Mouse (Mus musculus): ENCODE data around the gene Map4. TPM values are rescaled to one million over a fixed set of nuclear protein-coding genes. Genes with fewer than 3 reads are reported as not detected.

The Map4 gene
- polyA plus RNA-seq, 1 experiment from 2014 or later = 9.0 TPM

DNA sequence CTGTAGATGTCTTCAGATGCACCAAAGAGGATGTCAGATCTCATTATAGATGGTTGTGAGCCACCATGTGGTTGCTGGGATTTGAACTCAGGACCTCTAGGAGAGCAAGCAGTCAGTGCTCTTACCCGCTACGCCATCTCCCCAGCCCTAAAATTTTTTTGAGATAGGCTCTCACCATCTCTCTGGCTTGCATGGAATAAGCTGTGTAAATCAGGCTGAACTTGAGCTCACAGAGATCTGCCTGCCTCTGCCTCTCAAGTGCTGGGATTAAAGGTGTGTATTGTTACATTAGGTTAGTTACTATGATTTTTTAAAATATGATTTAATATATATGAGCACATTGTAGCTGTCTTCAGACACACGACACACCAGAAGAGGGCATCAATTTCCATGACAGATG, 2.1 kb upstream of the Map4 start:
- Histone ChIP-seq H3K36me3 (no peaks in the 10 kb centered on the region), H3K4me2 (no peak overlapping the region), H3K4me3 (replicated peaks) (no peak overlapping the region), H3K27ac (no peak overlapping the region), H3K27me3 (peaks cover 19% of the 10 kb centered on the region), H3K4me1 (replicated peaks) (peaks cover 31% of the 10 kb centered on the region), H3K9ac (no peak overlapping the region), H3K9me3 (replicated peaks) (no peaks in the 10 kb centered on the region)
- DNase-seq = no peak
- 84% methylated on average over 3 of the region's 3 CpGs for WGBS (ENCODE audit: insufficient replicate concordance)
- ATAC-seq (ENCODE audit: low read depth) = no peak

DNA sequence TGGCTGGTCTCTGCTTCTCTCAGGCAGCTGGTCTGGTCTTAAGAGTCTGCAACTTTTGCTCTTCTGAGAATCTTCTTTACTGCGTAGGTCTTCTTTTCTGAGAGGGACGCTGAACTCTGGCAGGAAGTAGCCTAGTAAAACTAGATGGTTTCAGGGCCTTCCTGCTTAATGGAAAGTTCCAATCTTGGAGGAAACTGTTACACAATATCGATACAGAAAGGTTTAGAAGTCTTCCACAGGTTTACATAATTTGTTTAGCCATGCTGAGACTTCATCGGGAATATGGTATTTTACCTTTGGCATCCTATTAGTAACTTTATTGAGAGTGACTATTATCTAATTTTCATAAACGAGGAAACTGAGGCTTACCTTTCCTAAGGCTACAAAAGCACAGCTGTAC, 1.2 kb upstream of the Map4 start:
- no peak overlapping the region for H3K4me3 ChIP-seq (replicated peaks)
- H3K4me2 ChIP-seq = no peak overlapping the region
- DNase-seq (no peak), ATAC-seq (ENCODE audit: low read depth) (no peak)
- H3K4me1 ChIP-seq (replicated peaks) = peaks cover 31% of the 10 kb centered on the region
- no peaks in the 10 kb centered on the region for H3K9me3 ChIP-seq (replicated peaks)
- H3K36me3 ChIP-seq = no peaks in the 10 kb centered on the region
- no peak overlapping the region for H3K27ac ChIP-seq
- WGBS (ENCODE audit: insufficient replicate concordance) = 76% methylated on average over 5 of the region's 5 CpGs
- H3K27me3 ChIP-seq = peaks cover 19% of the 10 kb centered on the region
- no peak overlapping the region for H3K9ac ChIP-seq

DNA sequence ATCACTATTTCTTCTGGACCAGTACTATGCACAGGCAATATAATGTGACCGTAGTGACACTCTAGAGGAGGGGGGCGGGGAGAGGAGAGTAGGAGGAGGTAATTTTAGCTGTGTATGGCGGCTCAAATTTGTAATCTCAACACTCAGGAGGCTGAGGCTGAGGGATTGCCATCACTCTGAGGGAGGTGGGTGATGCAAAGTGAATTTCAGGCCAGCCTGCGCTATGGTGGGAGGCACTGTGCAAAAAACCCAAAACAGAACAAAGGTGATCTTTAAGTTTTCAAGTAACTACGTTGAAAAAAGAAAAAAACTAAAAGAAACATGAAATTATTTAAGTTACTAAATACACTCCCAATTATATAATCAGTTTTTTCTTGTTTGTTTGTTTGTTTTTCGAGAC, 508 bp upstream of the Map4 start:
- Histone ChIP-seq H3K4me3 (replicated peaks) (peak overlapping the region; percentile 73), H3K9ac (peak overlapping the region; percentile 79)
- no peak for ATAC-seq (ENCODE audit: low read depth)

DNA sequence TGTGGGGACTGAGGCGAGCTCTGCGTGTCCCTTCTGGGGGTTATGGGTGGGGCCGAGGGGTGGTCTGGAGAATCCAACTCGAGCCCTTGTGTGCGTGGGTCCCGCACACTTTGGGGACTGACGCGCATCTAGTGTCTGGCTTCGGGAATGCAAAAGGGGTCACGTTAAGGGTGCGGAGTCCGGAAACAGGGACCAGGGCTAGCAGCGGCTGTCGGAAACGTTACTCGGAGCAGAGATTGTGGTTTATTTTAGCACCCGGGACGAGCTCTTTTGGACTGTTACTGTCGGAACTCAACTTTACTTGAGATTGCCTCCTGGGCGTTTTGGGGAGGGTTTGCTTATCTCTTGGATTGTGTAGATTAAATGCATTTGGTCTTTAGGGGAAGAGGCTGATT, 1.1 kb downstream of the Map4 start:
- no peak for ATAC-seq (ENCODE audit: low read depth)
- no peaks in the 10 kb centered on the region for H3K9me3 ChIP-seq (replicated peaks)
- H3K36me3 ChIP-seq = no peaks in the 10 kb centered on the region
- H3K27me3 ChIP-seq = peaks cover 19% of the 10 kb centered on the region
- peak overlapping the region; percentile 67 for H3K27ac ChIP-seq
- H3K4me2 ChIP-seq = peak overlapping the region; percentile 95
- peak overlapping the region; percentile 73 for H3K4me3 ChIP-seq (replicated peaks)
- peak overlapping the region; percentile 79 for H3K9ac ChIP-seq
- no peak for DNase-seq
- H3K4me1 ChIP-seq (replicated peaks) = peaks cover 31% of the 10 kb centered on the region
- under 1% methylated on average over 20 of the region's 20 CpGs for WGBS (ENCODE audit: insufficient replicate concordance)

More for the DNA sequence above, 508 bp upstream of the Map4 start:
- H3K4me2 ChIP-seq = peak overlapping the region; percentile 95
- peaks cover 31% of the 10 kb centered on the region for H3K4me1 ChIP-seq (replicated peaks)
- H3K9me3 ChIP-seq (replicated peaks) = no peaks in the 10 kb centered on the region
- WGBS (ENCODE audit: insufficient replicate concordance) = 39% methylated on average over 6 of the region's 6 CpGs
- DNase-seq = no peak
- H3K27me3 ChIP-seq = peaks cover 19% of the 10 kb centered on the region
- H3K36me3 ChIP-seq = no peaks in the 10 kb centered on the region
- peak overlapping the region; percentile 83 for H3K27ac ChIP-seq

DNA sequence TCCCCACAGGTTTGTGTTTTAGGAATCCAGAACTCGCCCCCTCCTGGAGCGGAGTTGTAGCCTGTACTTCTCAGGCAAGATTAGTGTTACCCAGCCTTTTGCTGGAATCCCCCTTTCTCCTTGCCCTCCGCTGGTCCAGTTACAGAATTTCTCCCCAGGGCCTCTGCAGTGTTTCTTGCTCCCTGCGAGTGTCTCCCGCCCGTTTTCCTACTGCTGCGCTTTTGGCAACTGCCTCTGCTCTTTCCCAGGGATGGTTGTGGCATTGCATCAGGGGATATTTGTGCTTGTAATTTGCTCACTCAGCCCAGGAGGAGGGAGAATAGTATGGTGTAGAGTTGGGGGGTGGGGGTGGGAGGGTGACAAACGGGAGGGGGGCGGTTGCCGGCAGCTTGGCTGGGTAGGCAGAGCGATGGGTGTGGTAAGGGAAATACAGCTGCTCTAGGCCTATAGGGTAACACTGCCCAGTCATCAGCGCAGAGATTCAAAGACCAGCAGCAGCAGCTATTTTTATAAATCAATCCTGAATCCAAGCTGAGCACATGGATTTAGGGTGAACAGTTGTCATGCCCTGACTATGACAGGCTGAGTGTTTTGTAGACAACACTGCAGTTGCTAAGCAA, 1.6 kb downstream of the Map4 start:
- H3K4me3 ChIP-seq (replicated peaks) = peak overlapping the region; percentile 73
- ATAC-seq (ENCODE audit: low read depth) (no peak), DNase-seq (no peak)
- 5% methylated on average over 12 of the region's 12 CpGs for WGBS (ENCODE audit: insufficient replicate concordance)
- H3K4me2 ChIP-seq = peak overlapping the region; percentile 95
- no peaks in the 10 kb centered on the region for H3K36me3 ChIP-seq
- no peak overlapping the region for H3K27ac ChIP-seq
- H3K27me3 ChIP-seq = peaks cover 19% of the 10 kb centered on the region
- no peaks in the 10 kb centered on the region for H3K9me3 ChIP-seq (replicated peaks)
- H3K9ac ChIP-seq = peak overlapping the region; percentile 79
- H3K4me1 ChIP-seq (replicated peaks) = peaks cover 31% of the 10 kb centered on the region

DNA sequence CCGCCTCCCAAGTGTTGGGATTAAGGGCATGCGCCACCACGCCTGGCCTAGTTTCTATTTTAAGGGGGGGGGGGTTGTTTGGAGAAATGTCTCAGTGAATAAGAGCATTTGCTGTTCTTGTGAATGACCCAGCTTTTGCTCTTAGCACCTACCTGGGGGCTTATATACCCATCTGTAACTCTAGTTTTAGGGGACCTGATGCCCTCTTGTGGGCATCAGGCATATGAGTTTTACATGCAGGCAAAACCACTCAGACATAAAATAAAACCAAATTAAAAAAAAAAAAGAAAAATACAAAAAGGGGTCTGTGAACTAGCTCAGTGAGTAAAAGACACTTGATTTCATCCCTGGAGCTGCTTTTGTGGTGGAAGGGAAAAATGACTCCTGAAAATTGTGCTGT, 8.1 kb downstream of the Map4 start:
- ATAC-seq (ENCODE audit: low read depth) (no peak), DNase-seq (no peak)
- Histone ChIP-seq H3K4me2 (no peak overlapping the region), H3K9me3 (replicated peaks) (no peaks in the 10 kb centered on the region), H3K27me3 (no peaks in the 10 kb centered on the region), H3K36me3 (no peaks in the 10 kb centered on the region), H3K27ac (no peak overlapping the region), H3K9ac (no peak overlapping the region), H3K4me3 (replicated peaks) (no peak overlapping the region), H3K4me1 (replicated peaks) (0 out of 2 replicates have a peak, but pooled peaks cover 4% of the 10 kb centered on the region)
- WGBS (ENCODE audit: insufficient replicate concordance) = 73% methylated on average over 3 of the region's 3 CpGs

DNA sequence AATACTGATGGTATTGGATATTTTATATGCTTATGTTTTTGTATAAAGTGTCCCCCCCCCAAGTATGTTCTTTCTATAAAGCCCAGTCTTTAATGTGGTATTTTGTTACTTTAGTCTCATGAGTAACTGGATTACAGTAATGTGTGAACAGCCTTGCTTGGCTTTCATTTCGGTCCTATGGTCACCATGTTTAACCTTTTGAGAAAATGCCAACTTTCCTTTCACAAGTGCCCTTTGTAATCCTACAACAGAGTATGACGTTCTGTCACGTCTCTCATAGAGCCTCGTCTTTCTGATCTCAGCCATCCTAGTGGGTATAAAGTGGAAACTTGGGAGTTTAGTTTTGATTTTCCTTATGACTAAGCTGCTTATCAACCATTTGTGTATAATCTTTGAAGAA, 11.5 kb downstream of the Map4 start:
- whole genome bisulfite sequencing (ENCODE audit: insufficient replicate concordance) = 86% methylated on average over 4 of the region's 4 CpGs
- no peak for DNase-seq
- no peaks in the 10 kb centered on the region for H3K9me3 ChIP-seq (replicated peaks)
- no peaks in the 10 kb centered on the region for H3K36me3 ChIP-seq
- H3K27me3 ChIP-seq = no peaks in the 10 kb centered on the region
- H3K4me2 ChIP-seq = no peak overlapping the region
- H3K27ac ChIP-seq = no peak overlapping the region
- ATAC-seq (ENCODE audit: low read depth) = no peak
- no peak overlapping the region for H3K9ac ChIP-seq
- no peak overlapping the region for H3K4me3 ChIP-seq (replicated peaks)
- H3K4me1 ChIP-seq (replicated peaks) = 0 out of 2 replicates have a peak, but pooled peaks cover 4% of the 10 kb centered on the region

DNA sequence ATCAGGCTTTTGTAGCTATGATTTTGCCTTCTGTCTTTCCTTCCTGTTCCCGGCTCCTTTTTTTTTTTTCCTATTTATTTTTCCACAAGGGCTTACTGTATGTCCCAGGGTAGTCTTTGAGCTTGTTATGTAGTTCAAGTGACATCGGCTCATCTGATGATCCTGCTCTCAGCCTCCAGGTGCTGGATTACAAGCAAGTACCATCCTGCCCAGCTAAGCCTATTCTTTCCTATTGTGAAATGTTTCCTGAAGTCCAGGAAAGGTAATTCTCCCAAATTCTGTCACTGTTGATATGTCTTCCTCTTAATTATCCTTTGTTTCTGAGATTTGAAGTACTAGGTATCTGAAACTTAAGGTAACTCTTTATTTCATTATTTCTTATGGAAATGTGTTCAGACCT, 13.5 kb downstream of the Map4 start:
- no peak overlapping the region for H3K9ac ChIP-seq
- H3K27me3 ChIP-seq = no peaks in the 10 kb centered on the region
- H3K36me3 ChIP-seq = no peaks in the 10 kb centered on the region
- no peak for DNase-seq
- 72% methylated on average over 2 of the region's 2 CpGs for WGBS (ENCODE audit: insufficient replicate concordance)
- ATAC-seq (ENCODE audit: low read depth) = no peak
- no peak overlapping the region for H3K27ac ChIP-seq
- H3K4me2 ChIP-seq = no peak overlapping the region
- H3K9me3 ChIP-seq (replicated peaks) = no peaks in the 10 kb centered on the region
- H3K4me3 ChIP-seq (replicated peaks) = no peak overlapping the region
- 0 out of 2 replicates have a peak, but pooled peaks cover 4% of the 10 kb centered on the region for H3K4me1 ChIP-seq (replicated peaks)

DNA sequence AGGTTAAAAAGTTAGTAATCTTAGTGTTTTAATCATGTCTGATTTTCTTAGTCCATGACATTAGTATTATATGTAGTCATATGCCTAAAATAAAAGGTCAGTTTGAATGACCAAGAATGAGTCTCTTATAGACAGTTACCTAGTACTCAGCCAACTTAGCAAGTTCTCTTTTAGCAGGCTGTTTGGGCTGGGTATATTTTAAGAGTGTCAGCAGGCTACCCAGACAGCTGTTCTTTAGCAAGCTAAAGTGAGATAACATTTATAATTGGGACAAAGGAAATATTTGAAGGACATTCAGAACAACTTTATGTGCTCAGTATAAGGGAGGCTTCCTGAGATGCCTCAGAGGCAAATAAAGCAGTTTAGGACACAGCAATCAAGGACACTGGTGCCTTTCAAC, 17.3 kb downstream of the Map4 start:
- H3K9me3 ChIP-seq (replicated peaks) = no peaks in the 10 kb centered on the region
- H3K9ac ChIP-seq = no peak overlapping the region
- no peak overlapping the region for H3K4me3 ChIP-seq (replicated peaks)
- H3K4me1 ChIP-seq (replicated peaks) = no peaks in the 10 kb centered on the region
- no peak for ATAC-seq (ENCODE audit: low read depth)
- no peak overlapping the region for H3K27ac ChIP-seq
- no peak overlapping the region for H3K4me2 ChIP-seq
- DNase-seq = no peak
- H3K27me3 ChIP-seq = no peaks in the 10 kb centered on the region
- no peaks in the 10 kb centered on the region for H3K36me3 ChIP-seq

DNA sequence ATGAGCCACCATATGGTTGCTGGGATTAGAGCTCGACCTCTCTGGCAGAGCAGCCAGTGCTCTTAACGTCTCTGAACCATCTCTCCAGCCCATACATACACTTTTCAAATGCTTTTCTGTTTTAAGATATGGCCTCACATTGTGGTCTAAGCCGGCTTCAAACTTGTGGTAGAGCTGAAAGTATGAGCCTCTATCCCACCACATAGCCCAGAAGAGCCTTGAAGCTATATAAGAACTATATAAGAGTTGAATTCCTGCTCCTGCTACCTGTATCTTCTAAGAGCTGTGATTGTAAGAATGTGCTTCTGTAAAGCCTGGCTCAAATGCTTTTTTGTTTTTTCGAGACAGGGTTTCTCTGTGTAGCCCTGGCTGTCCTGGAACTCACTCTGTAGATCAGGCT, 18.5 kb downstream of the Map4 start:
- Histone ChIP-seq H3K9me3 (replicated peaks) (no peaks in the 10 kb centered on the region), H3K4me2 (no peak overlapping the region), H3K4me1 (replicated peaks) (no peaks in the 10 kb centered on the region), H3K36me3 (no peaks in the 10 kb centered on the region), H3K4me3 (replicated peaks) (no peak overlapping the region), H3K27ac (no peak overlapping the region), H3K27me3 (no peaks in the 10 kb centered on the region), H3K9ac (no peak overlapping the region)
- ATAC-seq (ENCODE audit: low read depth) = no peak
- no peak for DNase-seq
- 54% methylated on average over 4 of the region's 4 CpGs for WGBS (ENCODE audit: insufficient replicate concordance)

DNA sequence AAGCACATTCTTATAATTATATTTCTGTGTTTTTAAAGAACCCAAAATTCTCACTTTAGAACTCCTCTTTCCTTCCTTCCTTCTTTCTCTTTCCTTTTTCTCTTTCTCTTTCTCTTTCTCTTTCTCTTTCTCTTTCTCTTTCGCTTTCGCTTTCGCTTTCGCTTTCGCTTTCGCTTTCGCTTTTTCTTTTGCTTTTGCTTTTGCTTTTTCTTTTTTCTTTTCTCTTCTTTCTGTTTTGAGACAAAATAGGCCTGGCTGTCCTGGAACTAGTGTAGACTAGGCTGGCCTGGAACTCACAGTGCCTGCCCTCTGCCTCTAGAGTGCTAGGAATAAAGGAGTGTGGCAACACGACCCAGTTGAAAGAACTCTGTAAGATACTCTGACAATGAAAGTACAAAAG, 22.3 kb downstream of the Map4 start:
- no peak overlapping the region for H3K4me2 ChIP-seq
- no peaks in the 10 kb centered on the region for H3K9me3 ChIP-seq (replicated peaks)
- no peaks in the 10 kb centered on the region for H3K4me1 ChIP-seq (replicated peaks)
- no peak for ATAC-seq (ENCODE audit: low read depth)
- H3K27me3 ChIP-seq = no peaks in the 10 kb centered on the region
- no peaks in the 10 kb centered on the region for H3K36me3 ChIP-seq
- no peak for DNase-seq
- no peak overlapping the region for H3K4me3 ChIP-seq (replicated peaks)
- H3K27ac ChIP-seq = no peak overlapping the region
- no peak overlapping the region for H3K9ac ChIP-seq
- 87% methylated on average over 8 of the region's 8 CpGs for WGBS (ENCODE audit: insufficient replicate concordance)

DNA sequence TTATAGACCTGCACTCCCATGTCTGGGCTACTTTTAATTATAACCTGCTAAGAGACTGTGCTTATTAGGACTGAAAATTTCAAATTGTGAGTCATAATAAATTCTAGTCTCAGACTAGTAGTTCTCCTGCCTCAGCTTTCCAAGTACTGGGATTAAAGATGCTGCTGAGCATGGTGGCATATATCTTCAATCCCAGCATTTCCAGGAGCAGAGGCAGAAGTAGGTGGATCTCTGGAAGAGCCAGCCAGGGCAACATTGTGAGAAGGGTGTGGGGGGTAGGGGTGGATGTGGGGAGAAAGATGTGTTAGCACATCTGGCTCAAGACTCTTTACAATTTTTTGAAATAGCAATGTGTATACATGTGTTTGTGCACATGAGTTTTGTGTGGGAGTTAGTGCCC, 23.4 kb downstream of the Map4 start:
- DNase-seq (no peak), ATAC-seq (ENCODE audit: low read depth) (no peak)
- H3K4me2 ChIP-seq = no peak overlapping the region
- no peak overlapping the region for H3K27ac ChIP-seq
- no peak overlapping the region for H3K4me3 ChIP-seq (replicated peaks)
- no peaks in the 10 kb centered on the region for H3K27me3 ChIP-seq
- H3K9ac ChIP-seq = no peak overlapping the region
- no peaks in the 10 kb centered on the region for H3K9me3 ChIP-seq (replicated peaks)
- peaks cover 2% of the 10 kb centered on the region; the same call in 1 of the 2 replicates for H3K4me1 ChIP-seq (replicated peaks)
- H3K36me3 ChIP-seq = no peaks in the 10 kb centered on the region

Measured in liver, embryonic 13.5 days (tissue).